Comparison of ENCODE assay signal across 8 mouse cellular contexts in the genomic region with DNA sequence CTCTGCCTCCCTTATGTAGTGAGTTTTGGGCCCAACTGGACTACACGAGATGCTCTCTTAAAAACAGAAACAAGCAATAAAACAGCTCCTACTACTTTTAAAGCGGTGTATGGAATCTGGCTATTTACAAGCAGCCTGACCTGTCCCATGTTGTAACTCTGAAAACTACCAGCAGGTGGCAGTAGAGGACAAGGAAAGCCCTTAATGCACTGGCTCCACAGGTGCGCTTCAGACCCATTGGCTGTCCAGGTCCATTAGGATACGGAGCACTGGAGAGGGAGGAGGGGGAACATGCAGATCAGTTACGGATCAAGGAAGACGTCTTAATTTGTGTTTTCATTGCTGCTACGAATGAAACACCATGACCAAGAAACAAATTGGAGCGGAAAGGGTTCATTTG. TPM values are rescaled to one million over a fixed set of nuclear protein-coding genes. Genes with fewer than 3 reads are reported as not detected.
A peak's percentile ranks its signal among the peaks of the same experiment; 100 is the strongest.
DNase-seq lines count a peak whose midpoint lies in the region; ATAC-seq and TF ChIP-seq lines count a peak whose summit lies in the region.

No protein-coding gene starts in this region.

- WGBS in heart, embryonic 10.5 days, result 15% methylated on average over 8 of the region's 8 CpGs
- WGBS in kidney, embryonic 16.5 days, result 15% methylated on average over 8 of the region's 8 CpGs
- 18% methylated on average over 8 of the region's 8 CpGs for WGBS in neural tube, embryonic 11.5 days
- 17% methylated on average over 8 of the region's 8 CpGs for WGBS in stomach, postnatal 0 days

- no peak overlapping the region for H3K27ac ChIP-seq in heart, embryonic 10.5 days
- H3K27ac ChIP-seq in gastrocnemius, adult 2 months, result no peak overlapping the region
- H3K27ac ChIP-seq in kidney, embryonic 16.5 days (ENCODE audit: low read length), result no peak overlapping the region
- no peak overlapping the region for H3K27ac ChIP-seq in neural tube, embryonic 11.5 days (ENCODE audit: low read depth, low read length)
- H3K27ac ChIP-seq in stomach, postnatal 0 days (replicated peaks), result no peak overlapping the region

- H3K9ac ChIP-seq in kidney, embryonic 16.5 days (replicated peaks; ENCODE audit: low read length), result no peak overlapping the region
- H3K9ac ChIP-seq in neural tube, embryonic 11.5 days (ENCODE audit: low read length), result no peak overlapping the region
- no peak overlapping the region for H3K9ac ChIP-seq in stomach, postnatal 0 days (ENCODE audit: low read length)

- ATAC-seq in kidney, embryonic 16.5 days (ENCODE audit: low FRiP score, low TSS enrichment), result peak; percentile 36; the same call in 1 of the 2 replicates
- ATAC-seq in neural tube, embryonic 11.5 days (ENCODE audit: insufficient read depth, low FRiP score, low TSS enrichment), result no peak
- ATAC-seq in stomach, postnatal 0 days (ENCODE audit: low FRiP score, low TSS enrichment), result peak; percentile 60; the same call in 1 of the 2 replicates

- H3K4me1 ChIP-seq in heart, embryonic 10.5 days, result peaks cover 14% of the 10 kb centered on the region
- no peaks in the 10 kb centered on the region for H3K4me1 ChIP-seq in kidney, embryonic 16.5 days (ENCODE audit: insufficient read depth, low read length)
- H3K4me1 ChIP-seq in neural tube, embryonic 11.5 days (ENCODE audit: control insufficient read depth, insufficient read depth, low read length), result no peaks in the 10 kb centered on the region
- H3K4me1 ChIP-seq in stomach, postnatal 0 days (replicated peaks; ENCODE audit: control insufficient read depth, insufficient read depth), result no peaks in the 10 kb centered on the region

- no peaks in the 10 kb centered on the region for H3K9me3 ChIP-seq in heart, embryonic 10.5 days
- no peaks in the 10 kb centered on the region for H3K9me3 ChIP-seq in kidney, embryonic 16.5 days (ENCODE audit: low read length)
- no peaks in the 10 kb centered on the region for H3K9me3 ChIP-seq in neural tube, embryonic 11.5 days (ENCODE audit: control insufficient read depth, low read length)
- no peaks in the 10 kb centered on the region for H3K9me3 ChIP-seq in stomach, postnatal 0 days (ENCODE audit: control insufficient read depth, low read length)

- TF ChIP-seq EP300 in stomach, postnatal 0 days (optimal IDR thresholded peaks at IDR 0.05), result no peak

- no peak overlapping the region for H3K4me3 ChIP-seq in heart, embryonic 10.5 days
- H3K4me3 ChIP-seq in gastrocnemius, adult 2 months, result no peak overlapping the region
- H3K4me3 ChIP-seq in kidney, embryonic 16.5 days (ENCODE audit: low read length), result no peak overlapping the region
- H3K4me3 ChIP-seq in neural tube, embryonic 11.5 days (ENCODE audit: low read depth, low read length), result no peak overlapping the region
- no peak overlapping the region for H3K4me3 ChIP-seq in stomach, postnatal 0 days (ENCODE audit: low read depth, low read length)

- TF ChIP-seq CTCF in gastrocnemius, adult 2 months (IDR thresholded peaks at IDR 0.05), result peak; percentile 89
- TF ChIP-seq CTCF in stomach, postnatal 0 days (IDR thresholded peaks at IDR 0.05; ENCODE audit: low read depth), result peak; percentile 95

- H3K4me2 ChIP-seq in kidney, embryonic 16.5 days (replicated peaks; ENCODE audit: low read depth, low read length), result no peak overlapping the region
- no peak overlapping the region for H3K4me2 ChIP-seq in neural tube, embryonic 11.5 days (ENCODE audit: low read depth)
- no peak overlapping the region for H3K4me2 ChIP-seq in stomach, postnatal 0 days (replicated peaks; ENCODE audit: low read depth)

- intact Hi-C loops in gastrocnemius, adult 2 months (cut with DNase I), result loop anchor here (1.0 to 10.0 kb wide), 2 partner anchors 195 to 405 kb away; no protein-coding TSS in a partner anchor

- no peaks in the 10 kb centered on the region for H3K36me3 ChIP-seq in heart, embryonic 10.5 days
- H3K36me3 ChIP-seq in kidney, embryonic 16.5 days (ENCODE audit: insufficient read depth, low read length), result no peaks in the 10 kb centered on the region
- no peaks in the 10 kb centered on the region for H3K36me3 ChIP-seq in neural tube, embryonic 11.5 days (ENCODE audit: control insufficient read depth, insufficient read depth, low read length)
- H3K36me3 ChIP-seq in stomach, postnatal 0 days (ENCODE audit: control insufficient read depth, insufficient read depth, low read length), result no peaks in the 10 kb centered on the region

- peak; percentile 82 for DNase-seq in heart, adult 8-10 months (ENCODE audit: low spot score)
- no peak for DNase-seq in heart, embryonic 10.5 days (ENCODE audit: low spot score)
- peak; percentile 72 for DNase-seq in cerebellum, adult 9-11 months
- peak; percentile 77 for DNase-seq in gastrocnemius, adult 2 months
- DNase-seq in liver, result peak; percentile 77
- DNase-seq in neural tube, embryonic 11.5 days (ENCODE audit: low spot score), result peak; percentile 83
- DNase-seq in stomach, postnatal 0 days (ENCODE audit: low spot score), result peak; percentile 85

- H3K27me3 ChIP-seq in heart, embryonic 10.5 days (ENCODE audit: insufficient read depth, poor library complexity, severe bottlenecking), result peaks cover 77% of the 10 kb centered on the region
- H3K27me3 ChIP-seq in kidney, embryonic 16.5 days (ENCODE audit: insufficient read depth, low read length), result no peaks in the 10 kb centered on the region
- no peaks in the 10 kb centered on the region; the same call in 1 of the 2 replicates for H3K27me3 ChIP-seq in neural tube, embryonic 11.5 days (ENCODE audit: control insufficient read depth, insufficient read depth, low read length)
- no peaks in the 10 kb centered on the region for H3K27me3 ChIP-seq in stomach, postnatal 0 days (ENCODE audit: control insufficient read depth, insufficient read depth, low read length)

RNA-seq across cellular contexts. Expression of gene Mocs3, which starts 19.8 kb away (rescaled TPM):
- total RNA-seq in heart, adult 8-10 months (2022), result 1 to 10 TPM; 7.3 to 9.7 (median 7.8) TPM
- polyA plus RNA-seq in heart, embryonic 10.5 days (2016; fragmentation: Nextera tagmentation; extraction: Ambion mirVana), result 5.3 and 7.3 TPM in 2 replicates
- 1 to 10 TPM; 4.0 to 4.7 TPM for total RNA-seq in gastrocnemius, adult 2 months (2021)
- 6.0 and 6.2 TPM in 2 replicates for polyA plus RNA-seq in kidney, embryonic 16.5 days (2015; fragmentation: Nextera tagmentation; extraction: Ambion mirVana)
- polyA plus RNA-seq in neural tube, embryonic 11.5 days (2014; fragmentation: Nextera tagmentation; extraction: Ambion mirVana), result 8.2 and 8.9 TPM in 2 replicates
- 6.3 and 8.1 TPM in 2 replicates for polyA plus RNA-seq in stomach, postnatal 0 days (2015; fragmentation: Nextera tagmentation; extraction: Ambion mirVana)

RNA-seq across cellular contexts. Expression of gene Dpm1, which starts 19.9 kb away (rescaled TPM):
- 10 to 100 TPM; 63.2 to 95.5 (median 78.2) TPM for total RNA-seq in heart, adult 8-10 months (2022)
- 79.5 and 84.1 TPM in 2 replicates for polyA plus RNA-seq in heart, embryonic 10.5 days (2016; fragmentation: Nextera tagmentation; extraction: Ambion mirVana)
- total RNA-seq in gastrocnemius, adult 2 months (2021), result 10 to 100 TPM; 71.4 to 81.4 TPM
- polyA plus RNA-seq in kidney, embryonic 16.5 days (2015; fragmentation: Nextera tagmentation; extraction: Ambion mirVana), result 82.2 and 99.4 TPM in 2 replicates
- 48.7 and 54.0 TPM in 2 replicates for polyA plus RNA-seq in neural tube, embryonic 11.5 days (2014; fragmentation: Nextera tagmentation; extraction: Ambion mirVana)
- polyA plus RNA-seq in stomach, postnatal 0 days (2015; fragmentation: Nextera tagmentation; extraction: Ambion mirVana), result 126 and 138 TPM in 2 replicates

RNA-seq across cellular contexts. Expression of gene Gm20716, which starts 20.1 kb away (rescaled TPM):
- total RNA-seq in heart, adult 8-10 months (2022), result 10 to 100 TPM; 16.1 to 23.2 (median 19.1) TPM
- 12.5 and 16.6 TPM in 2 replicates for polyA plus RNA-seq in heart, embryonic 10.5 days (2016; fragmentation: Nextera tagmentation; extraction: Ambion mirVana)
- 10 to 100 TPM; 10.1 to 13.0 TPM for total RNA-seq in gastrocnemius, adult 2 months (2021)
- polyA plus RNA-seq in kidney, embryonic 16.5 days (2015; fragmentation: Nextera tagmentation; extraction: Ambion mirVana), result 16.7 and 18.6 TPM in 2 replicates
- polyA plus RNA-seq in neural tube, embryonic 11.5 days (2014; fragmentation: Nextera tagmentation; extraction: Ambion mirVana), result 26.5 and 26.8 TPM in 2 replicates
- 4.9 and 5.5 TPM in 2 replicates for polyA plus RNA-seq in stomach, postnatal 0 days (2015; fragmentation: Nextera tagmentation; extraction: Ambion mirVana)

RNA-seq across cellular contexts. Expression of gene Kcng1, which starts 31.3 kb away (rescaled TPM):
- not detected for total RNA-seq in heart, adult 8-10 months (2022)
- 2.6 and 4.2 TPM in 2 replicates for polyA plus RNA-seq in heart, embryonic 10.5 days (2016; fragmentation: Nextera tagmentation; extraction: Ambion mirVana)
- under 1 TPM in 1 of 2 experiments, not detected in 1; 0.39 TPM for total RNA-seq in gastrocnemius, adult 2 months (2021)
- 1.5 and 2.9 TPM in 2 replicates for polyA plus RNA-seq in kidney, embryonic 16.5 days (2015; fragmentation: Nextera tagmentation; extraction: Ambion mirVana)
- polyA plus RNA-seq in neural tube, embryonic 11.5 days (2014; fragmentation: Nextera tagmentation; extraction: Ambion mirVana), result 0.34 and 0.52 TPM in 2 replicates
- 0.65 and 1.0 TPM in 2 replicates for polyA plus RNA-seq in stomach, postnatal 0 days (2015; fragmentation: Nextera tagmentation; extraction: Ambion mirVana)

RNA-seq across cellular contexts. Expression of gene Adnp, which starts 43.4 kb away (rescaled TPM):
- 10 to 100 TPM; 23.1 to 24.3 (median 23.7) TPM for total RNA-seq in heart, adult 8-10 months (2022)
- 2.2 and 2.5 TPM in 2 replicates for polyA plus RNA-seq in heart, embryonic 10.5 days (2016; fragmentation: Nextera tagmentation; extraction: Ambion mirVana)
- 10 to 100 TPM; 14.6 to 16.2 TPM for total RNA-seq in gastrocnemius, adult 2 months (2021)
- 1.3 and 2.3 TPM in 2 replicates for polyA plus RNA-seq in kidney, embryonic 16.5 days (2015; fragmentation: Nextera tagmentation; extraction: Ambion mirVana)
- polyA plus RNA-seq in neural tube, embryonic 11.5 days (2014; fragmentation: Nextera tagmentation; extraction: Ambion mirVana), result 14.1 and 14.2 TPM in 2 replicates
- 5.2 and 6.0 TPM in 2 replicates for polyA plus RNA-seq in stomach, postnatal 0 days (2015; fragmentation: Nextera tagmentation; extraction: Ambion mirVana)
